In the genomic region with DNA sequence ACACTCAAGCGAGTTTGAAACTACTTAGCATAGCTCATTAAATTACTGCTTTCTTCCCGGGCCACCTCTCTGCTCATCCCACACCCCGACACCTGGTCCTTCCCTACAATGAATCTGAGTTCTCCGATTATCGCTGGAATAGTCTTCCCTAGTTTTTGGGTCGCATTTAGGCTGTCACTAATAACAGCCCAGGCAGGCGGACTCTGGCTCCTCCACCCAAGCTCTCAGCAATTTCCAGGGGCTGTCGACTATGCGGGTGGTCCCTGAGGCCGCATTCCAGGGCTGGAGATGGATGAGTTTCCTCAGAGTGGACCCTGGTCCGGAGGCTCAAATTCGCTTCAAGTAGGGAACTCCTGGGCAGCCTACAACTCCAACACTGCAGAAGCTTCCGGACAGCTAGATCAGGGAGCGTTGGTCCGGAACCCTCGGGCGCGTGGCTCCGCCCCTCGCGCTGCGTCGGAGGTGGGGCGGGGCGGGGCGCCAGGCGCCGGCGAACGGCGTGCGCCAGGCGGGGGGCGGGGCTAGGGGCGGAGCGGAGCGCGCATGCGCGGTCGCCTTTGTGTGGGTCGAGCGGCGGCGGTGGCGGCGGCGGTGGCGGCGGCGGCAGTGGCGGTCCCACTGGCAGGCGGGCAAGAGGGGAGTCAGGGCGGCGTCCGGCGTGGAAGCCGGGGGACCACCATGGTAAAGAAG, we compare ENCODE assay signal across 8 mouse cellular contexts. TPM values are rescaled to one million over a fixed set of nuclear protein-coding genes. Genes with fewer than 3 reads are reported as not detected.
DNase-seq lines count a peak whose midpoint lies in the region; ATAC-seq lines count a peak whose summit lies in the region.

A gene (plus strand): TSS at position 544 of the 690 bp plus-strand sequence.

- H3K9me3 ChIP-seq in heart, embryonic 14.5 days (ENCODE audit: control insufficient read depth, low read length), result no peaks in the 10 kb centered on the region
- H3K9me3 ChIP-seq in liver, embryonic 13.5 days (replicated peaks), result no peaks in the 10 kb centered on the region
- no peaks in the 10 kb centered on the region for H3K9me3 ChIP-seq in stomach, embryonic 16.5 days (replicated peaks; ENCODE audit: control insufficient read depth, low read length)

- ATAC-seq in erythroid progenitor cell, adult 5-6 weeks (replicated peaks; ENCODE audit: low FRiP score, poor library complexity, severe bottlenecking), result peak; percentile 94
- peak; percentile 91 for ATAC-seq in heart, embryonic 14.5 days (ENCODE audit: insufficient number of reproducible peaks, insufficient read depth, low FRiP score, low read depth)
- ATAC-seq in liver, embryonic 13.5 days (ENCODE audit: low read depth), result peak; percentile 92
- peak; percentile 98 for ATAC-seq in stomach, embryonic 16.5 days (ENCODE audit: insufficient read depth, low FRiP score)

- DNase-seq in CD4-positive helper T cell, adult 2 months (ENCODE audit: low read depth, low spot score), result peak; percentile 92
- peak; percentile 71 for DNase-seq in brain, embryonic 18.5 days (ENCODE audit: low read depth, low spot score)
- peak; percentile 98 for DNase-seq in kidney, postnatal 14 days
- peak; percentile 89 for DNase-seq in liver, embryonic 13.5 days
- DNase-seq in neural tube, embryonic 10.5 days (ENCODE audit: extremely low spot score, low spot score), result peak; percentile 97

- peaks cover 0 to 18% of the 10 kb centered on the region in 2 experiments; a peak in 2 of 4 replicates for H3K4me1 ChIP-seq in heart, embryonic 14.5 days (ENCODE audit: control insufficient read depth in 2 of 2, insufficient read depth in 2 of 2, low read length in 2 of 2)
- peaks cover 27% of the 10 kb centered on the region for H3K4me1 ChIP-seq in liver, embryonic 13.5 days (replicated peaks)
- peaks cover 8% of the 10 kb centered on the region for H3K4me1 ChIP-seq in stomach, embryonic 16.5 days (ENCODE audit: control insufficient read depth, insufficient read depth, low read length)

- H3K27me3 ChIP-seq in heart, embryonic 14.5 days (ENCODE audit: control insufficient read depth, insufficient read depth, low read length), result no peaks in the 10 kb centered on the region
- 0 out of 2 replicates have a peak, but pooled peaks cover 3% of the 10 kb centered on the region for H3K27me3 ChIP-seq in liver, embryonic 13.5 days
- H3K27me3 ChIP-seq in stomach, embryonic 16.5 days (ENCODE audit: control insufficient read depth, insufficient read depth, low read length), result no peaks in the 10 kb centered on the region

- H3K9ac ChIP-seq in heart, embryonic 14.5 days (ENCODE audit: low read length), result peak within 1 kb of the TSS; percentile 97
- peak within 1 kb of the TSS; percentile 98 for H3K9ac ChIP-seq in liver, embryonic 13.5 days
- H3K9ac ChIP-seq in stomach, embryonic 16.5 days (ENCODE audit: low read length), result peak within 1 kb of the TSS; percentile 98

- peak within 1 kb of the TSS; percentile 91 for H3K4me2 ChIP-seq in heart, embryonic 14.5 days (ENCODE audit: low read length)
- H3K4me2 ChIP-seq in liver, embryonic 13.5 days, result peak within 1 kb of the TSS; percentile 89
- peak within 1 kb of the TSS; percentile 78 for H3K4me2 ChIP-seq in stomach, embryonic 16.5 days (ENCODE audit: low read depth, low read length)

- peak within 1 kb of the TSS; percentile 79 to 91 for H3K27ac ChIP-seq in heart, embryonic 14.5 days (replicated peaks in 1 of 2; ENCODE audit: control insufficient read depth in 1 of 2, insufficient read depth in 1 of 2, low read depth in 2 of 2, low read length in 2 of 2)
- H3K27ac ChIP-seq in liver, embryonic 13.5 days, result peak within 1 kb of the TSS; percentile 89
- peak within 1 kb of the TSS; percentile 92 for H3K27ac ChIP-seq in stomach, embryonic 16.5 days (ENCODE audit: low read length)

- WGBS in heart, embryonic 14.5 days, result under 1% methylated on average over 56 of the region's 58 CpGs
- under 1% methylated on average over 55 of the region's 58 CpGs for WGBS in liver, embryonic 13.5 days (ENCODE audit: insufficient replicate concordance)
- WGBS in stomach, embryonic 16.5 days, result under 1% methylated on average over 47 of the region's 58 CpGs

- H3K4me3 ChIP-seq in heart, embryonic 14.5 days (ENCODE audit: control insufficient read depth in 1 of 2, insufficient read depth in 1 of 2, low read depth in 1 of 2, low read length in 2 of 2), result peak within 1 kb of the TSS; percentile 92 to 98
- H3K4me3 ChIP-seq in liver, embryonic 13.5 days (replicated peaks), result peak within 1 kb of the TSS; percentile 92
- H3K4me3 ChIP-seq in stomach, embryonic 16.5 days (replicated peaks; ENCODE audit: low read length), result peak within 1 kb of the TSS; percentile 100

- no peaks in the 10 kb centered on the region for H3K36me3 ChIP-seq in heart, embryonic 14.5 days (ENCODE audit: control insufficient read depth, insufficient read depth, low read length)
- H3K36me3 ChIP-seq in liver, embryonic 13.5 days, result no peaks in the 10 kb centered on the region
- H3K36me3 ChIP-seq in stomach, embryonic 16.5 days (ENCODE audit: control insufficient read depth, insufficient read depth, low read length), result no peaks in the 10 kb centered on the region

RNA-seq across cellular contexts. Expression of the gene that starts here (rescaled TPM):
- total RNA-seq in erythroid progenitor cell, adult 5-6 weeks (2015; ENCODE audit: low replicate concordance), result 33.2 and 42.3 TPM in 2 replicates
- total RNA-seq in erythroid progenitor cell, adult 5-6 weeks (2017; ENCODE audit: low replicate concordance), result 19.6 and 23.8 TPM in 2 replicates
- 16.2 and 19.8 TPM in 2 replicates for polyA plus RNA-seq in heart, embryonic 14.5 days (2014; fragmentation: Nextera tagmentation; extraction: Ambion mirVana)
- 18.3 and 23.8 TPM in 2 replicates for polyA plus RNA-seq in liver, embryonic 13.5 days (2015; fragmentation: Nextera tagmentation; extraction: Ambion mirVana)
- polyA plus RNA-seq in stomach, embryonic 16.5 days (2015; fragmentation: Nextera tagmentation; extraction: Ambion mirVana), result 30.3 and 36.8 TPM in 2 replicates

Comparison
In these comparisons a context has a peak if more than half of its experiments do, and no peak if none do; other contexts are left out.
1. Peak in every context shown above with its lines: DNase-seq, ATAC-seq, H3K4me3 ChIP-seq and H3K27ac ChIP-seq.